Mouse (Mus musculus): ENCODE measurements around the gene Vmn1r117.
"Not testable (repeated sequence)": the region's sequence is repeated elsewhere in the genome, so short reads cannot be mapped to it uniquely, and the experiment has no call there.

The Vmn1r117 gene

GRCm38 (mm10) chr7:20884021-20884420 lies at the start of gene Vmn1r117:
Gene Vmn1r117 (minus strand): TSS chr7:20884121.
- POLR2A ChIA-PET, CTCF ChIA-PET: not testable (repeated sequence)

GRCm38 (mm10) chr7:20912247-20912646 lies 28.3 kb upstream of the Vmn1r117 start, which contains the start of gene Vmn1r118:
Gene Vmn1r118 (minus strand): TSS chr7:20912347.
- CTCF ChIA-PET, POLR2A ChIA-PET: not testable (repeated sequence)

DNA sequence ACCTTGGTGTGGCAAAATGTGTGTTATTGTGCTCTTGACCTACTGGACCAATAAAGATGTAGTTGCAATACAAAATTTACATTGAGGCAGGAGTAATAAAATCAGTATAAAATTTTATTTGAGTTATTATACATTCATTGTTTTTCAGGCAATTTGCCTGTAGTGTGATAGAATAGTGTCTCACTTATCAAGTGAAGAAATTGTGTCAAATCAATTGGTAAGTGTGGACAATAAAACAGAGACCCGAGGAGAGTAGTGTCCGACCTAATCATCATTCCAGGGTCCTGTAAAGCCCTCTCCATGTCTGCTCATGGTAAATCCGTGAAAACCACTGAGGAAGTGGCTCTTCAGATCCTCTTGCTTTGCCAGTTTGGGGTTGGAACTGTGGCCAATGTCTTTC lies 12.0 kb downstream of the Vmn1r117 start, which contains the start of gene Vmn1r116:
Gene Vmn1r116 (plus strand): TSS at position 301 of the 400 bp plus-strand sequence.
- CTCF ChIA-PET, POLR2A ChIA-PET: not testable (repeated sequence)

- POLR2A ChIA-PET, CTCF ChIA-PET: not testable (repeated sequence)
Measured at GRCm38 (mm10) chr7:20844885-20845284, 39.0 kb downstream of the Vmn1r117 start, which contains the start of gene Vmn1r115. Gene Vmn1r115 (minus strand): TSS chr7:20844985.
